Mouse (Mus musculus): Measurements from ENCODE around the gene Socs2.

Gene Socs2

GRCm38 (mm10) chr10:95420284-95420683, 3.3 kb upstream of the Socs2 start:
- no peak for DNase-seq (ENCODE audit: low read depth, low spot score)

GRCm38 (mm10) chr10:95419726-95420125, 2.7 kb upstream of the Socs2 start:
- DNase-seq (ENCODE audit: low read depth, low spot score) = no peak

- no peak for DNase-seq (ENCODE audit: low read depth, low spot score)
Observed at GRCm38 (mm10) chr10:95418631-95419030, 1.7 kb upstream of the Socs2 start.

GRCm38 (mm10) chr10:95417496-95418236, 686 bp upstream of the Socs2 start:
- DNase-seq (ENCODE audit: low read depth, low spot score) = no peak

- DNase-seq (ENCODE audit: low read depth, low spot score) = no peak
Observed at GRCm38 (mm10) chr10:95416361-95416684, 657 bp downstream of the Socs2 start.

- DNase-seq (ENCODE audit: low read depth, low spot score) = no peak
Observed at GRCm38 (mm10) chr10:95415533-95416360, 1.2 kb downstream of the Socs2 start.

- no peak for DNase-seq (ENCODE audit: low read depth, low spot score)
Observed at GRCm38 (mm10) chr10:95415159-95415532, 1.8 kb downstream of the Socs2 start.

- no peak for DNase-seq (ENCODE audit: low read depth, low spot score)
Observed at GRCm38 (mm10) chr10:95414316-95415158, 2.4 kb downstream of the Socs2 start.

GRCm38 (mm10) chr10:95411139-95411538, 5.8 kb downstream of the Socs2 start:
- no peak for DNase-seq (ENCODE audit: low read depth, low spot score)

GRCm38 (mm10) chr10:95410709-95411108, 6.3 kb downstream of the Socs2 start:
- DNase-seq (ENCODE audit: low read depth, low spot score) = no peak

- no peak for DNase-seq (ENCODE audit: low read depth, low spot score)
Observed at GRCm38 (mm10) chr10:95410209-95410608, 6.8 kb downstream of the Socs2 start.

GRCm38 (mm10) chr10:95409149-95409548, 7.8 kb downstream of the Socs2 start:
- DNase-seq (ENCODE audit: low read depth, low spot score) = no peak

- no peak for DNase-seq (ENCODE audit: low read depth, low spot score)
Observed at GRCm38 (mm10) chr10:95408487-95408886, 8.5 kb downstream of the Socs2 start.

GRCm38 (mm10) chr10:95407541-95408160, 9.3 kb downstream of the Socs2 start:
- no peak for DNase-seq (ENCODE audit: low read depth, low spot score)

GRCm38 (mm10) chr10:95404774-95405173, 12.2 kb downstream of the Socs2 start:
- DNase-seq (ENCODE audit: low read depth, low spot score) = no peak

GRCm38 (mm10) chr10:95399689-95400354, 17.2 kb downstream of the Socs2 start:
- DNase-seq (ENCODE audit: low read depth, low spot score) = no peak

- no peak for DNase-seq (ENCODE audit: low read depth, low spot score)
Observed at GRCm38 (mm10) chr10:95398489-95398888, 18.5 kb downstream of the Socs2 start.

GRCm38 (mm10) chr10:95397191-95397835, 19.7 kb downstream of the Socs2 start:
- DNase-seq (ENCODE audit: low read depth, low spot score) = no peak

GRCm38 (mm10) chr10:95396356-95396755, 20.6 kb downstream of the Socs2 start:
- no peak for DNase-seq (ENCODE audit: low read depth, low spot score)
